Mouse (Mus musculus) forebrain, embryonic 16.5 days (tissue): ENCODE measurements at regions not wholly inside any gene's neighbourhood (a gene's known extent, or its start where the extent isn't known, plus 50 kb on each side); places are given as distances from the start of the nearest gene placed in this dataset.

ENCODE experiments used
- ATAC-seq: fragments of 200-750 bp; cut with Nextera tagmentation; 2 replicates; pipeline ENCODE4 v1.8.0; 2017; ENCODE audit warnings: mild to moderate bottlenecking, moderate library complexity
- H3K27ac ChIP-seq: fragments of 300-500 bp; sonication (generic); 2 replicates; pipeline ENCODE4 v1.5.1; 2014; ENCODE audit warnings: low read length, control low read depth
- H3K27me3 ChIP-seq: fragments of 300-500 bp; sonication (generic); replicated peaks from 2 replicates; pipeline ENCODE4 v1.6.1; 2014; ENCODE audit warnings: low read length; ENCODE audit not compliant: control insufficient read depth, insufficient read depth
- H3K36me3 ChIP-seq: fragments of 300-500 bp; sonication (generic); 2 replicates; pipeline ENCODE4 v1.6.1; 2014; ENCODE audit not compliant: control insufficient read depth, insufficient read depth
- H3K4me1 ChIP-seq: fragments of 300-500 bp; sonication (generic); replicated peaks from 2 replicates; pipeline ENCODE4 v1.6.1; 2014; ENCODE audit warnings: low read length; ENCODE audit not compliant: control insufficient read depth, insufficient read depth
- H3K4me2 ChIP-seq: fragments of 300-500 bp; sonication (generic); 2 replicates; pipeline ENCODE4 v1.6.1; 2014; ENCODE audit warnings: mild to moderate bottlenecking, low read length, control low read depth
- H3K4me3 ChIP-seq: fragments of 300-500 bp; sonication (generic); replicated peaks from 2 replicates; pipeline ENCODE4 v1.5.1; 2014; ENCODE audit warnings: mild to moderate bottlenecking, low read length, control low read depth
- H3K9ac ChIP-seq: fragments of 300-500 bp; sonication (generic); replicated peaks from 2 replicates; pipeline ENCODE4 v1.6.1; 2014; ENCODE audit warnings: low read depth, low read length, control low read depth
- H3K9me3 ChIP-seq: fragments of 300-500 bp; sonication (generic); 2 replicates; pipeline ENCODE4 v1.6.1; 2016; ENCODE audit warnings: low read length; ENCODE audit not compliant: control insufficient read depth
- WGBS: fragments of 180-500 bp; shearing (Covaris S2); extraction: QIAGEN DNeasy Blood & Tissue Kit; methylation state at CpG from one replicate; pipeline ENCODE4 v1.1.7; 2014; 5-methylcytosine and 5-hydroxymethylcytosine counted together

DNA sequence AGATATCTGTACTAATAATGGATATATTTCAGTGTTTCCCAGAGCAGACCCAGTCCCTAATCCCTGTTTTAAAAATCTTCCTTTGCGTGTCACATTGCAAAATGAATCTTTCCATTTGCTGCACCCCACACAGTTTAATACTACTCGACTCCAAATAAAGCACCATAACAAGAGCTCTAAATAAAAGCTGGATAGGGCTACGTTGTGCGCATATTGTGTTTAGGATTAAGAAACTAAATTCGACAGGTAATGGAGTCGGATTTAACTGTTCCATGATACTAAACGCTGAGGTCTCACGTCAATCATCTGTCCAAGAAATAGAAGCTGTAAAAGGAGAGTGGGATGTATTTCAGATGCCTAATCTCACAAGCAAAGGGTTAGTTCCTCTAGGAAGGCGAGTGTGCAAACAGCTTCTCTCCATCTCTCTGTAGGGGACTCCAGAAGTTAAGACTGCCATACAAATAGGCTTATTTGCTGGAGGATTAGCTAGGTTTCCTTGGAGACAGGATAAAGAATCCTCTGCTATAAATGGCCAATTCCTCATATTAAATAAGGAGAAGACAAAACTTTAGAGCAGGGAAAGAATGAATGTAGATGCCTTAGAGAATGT, 544.6 kb downstream of the Olfm4 start:
- Histone ChIP-seq H3K9ac (no peak overlapping the region), H3K4me2 (no peak overlapping the region), H3K27ac (no peak overlapping the region), H3K27me3 (no peaks in the 10 kb centered on the region), H3K36me3 (no peaks in the 10 kb centered on the region), H3K4me3 (no peak overlapping the region), H3K4me1 (no peaks in the 10 kb centered on the region), H3K9me3 (no peaks in the 10 kb centered on the region)
- WGBS, result 11% methylated on average over 9 of the region's 9 CpGs
- no peak for ATAC-seq

DNA sequence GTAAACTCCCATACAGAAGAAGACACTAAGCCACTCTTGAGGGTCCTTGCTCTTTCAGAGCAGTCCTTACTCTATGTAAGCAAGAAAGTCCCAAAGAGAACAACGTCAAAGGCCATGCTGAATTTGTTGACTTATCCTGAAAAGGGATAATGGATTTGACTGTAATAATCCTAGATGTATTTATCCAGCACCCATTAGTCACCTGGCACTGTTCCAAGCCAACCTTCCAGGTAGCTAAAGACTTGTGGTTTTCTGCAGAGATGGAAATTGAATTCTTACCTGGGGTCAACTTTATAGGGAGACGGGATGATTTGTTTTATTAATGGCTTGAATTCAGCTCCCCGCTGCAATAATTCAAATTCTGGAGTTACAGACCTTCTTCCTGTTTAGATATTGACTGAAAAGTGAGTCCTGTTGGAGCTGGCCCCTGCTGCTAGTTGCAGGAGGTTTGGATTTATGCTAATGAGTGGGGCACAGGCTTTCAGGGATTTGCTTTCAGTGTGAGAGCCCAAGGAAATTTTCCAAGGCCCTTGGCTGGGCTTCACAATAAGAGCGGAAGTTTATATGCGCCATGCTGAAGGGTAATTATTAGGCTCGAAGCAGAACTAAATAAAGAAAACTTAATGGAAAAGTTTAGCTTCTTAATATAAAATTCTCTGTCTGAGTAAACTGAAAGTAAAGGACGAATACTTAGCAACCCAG, 552.3 kb downstream of the Olfm4 start:
- no peaks in the 10 kb centered on the region for H3K4me1 ChIP-seq
- H3K4me2 ChIP-seq, result no peak overlapping the region
- no peaks in the 10 kb centered on the region for H3K27me3 ChIP-seq
- no peak overlapping the region for H3K4me3 ChIP-seq
- no peak for ATAC-seq
- H3K9me3 ChIP-seq, result no peaks in the 10 kb centered on the region
- WGBS, result 15% methylated on average over 7 of the region's 7 CpGs
- no peaks in the 10 kb centered on the region for H3K36me3 ChIP-seq
- H3K9ac ChIP-seq, result no peak overlapping the region
- no peak overlapping the region for H3K27ac ChIP-seq

DNA sequence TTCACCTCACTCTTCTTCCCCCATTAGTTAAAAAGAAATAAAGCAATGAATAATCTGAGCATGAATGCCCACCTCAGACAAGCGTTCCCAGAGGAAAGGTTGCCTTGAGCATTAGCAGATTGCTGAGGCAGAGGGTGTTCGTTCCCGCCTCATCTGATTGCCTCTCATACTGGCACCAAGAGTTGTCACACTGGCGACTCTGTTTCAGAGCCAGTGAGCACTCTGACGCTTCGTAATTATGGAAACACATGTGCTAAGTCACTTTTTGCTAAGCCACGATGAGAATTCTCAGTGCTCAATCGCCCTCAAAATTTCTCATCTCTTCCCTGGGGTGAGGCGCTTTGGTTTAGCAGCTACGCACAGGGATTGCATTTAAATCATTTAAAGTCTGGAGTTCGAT, 576.1 kb downstream of the Olfm4 start:
- Histone ChIP-seq H3K4me2 (no peak overlapping the region), H3K9me3 (no peaks in the 10 kb centered on the region), H3K9ac (no peak overlapping the region), H3K36me3 (no peaks in the 10 kb centered on the region), H3K4me3 (no peak overlapping the region), H3K27me3 (no peaks in the 10 kb centered on the region), H3K27ac (no peak overlapping the region), H3K4me1 (no peaks in the 10 kb centered on the region)
- 52% methylated on average over 11 of the region's 11 CpGs for WGBS
- 0 out of 2 replicates have a peak, but pooled peaks have one; percentile 26 for ATAC-seq
